Mouse (Mus musculus) cerebellum, adult 11-12 months (tissue): ENCODE measurements around the gene Ly75.
A peak's percentile ranks its signal among the peaks of the same experiment; 100 is the strongest.

Experiments used
- DNase-seq: peaks from one replicate; pipeline ENCODE4 v3.0.0; 2022

Ly75 gene

GRCm38 (mm10) chr2:60303796-60304195 is 79.3 kb downstream of the Ly75 start:
- DNase-seq, result no peak

DNA sequence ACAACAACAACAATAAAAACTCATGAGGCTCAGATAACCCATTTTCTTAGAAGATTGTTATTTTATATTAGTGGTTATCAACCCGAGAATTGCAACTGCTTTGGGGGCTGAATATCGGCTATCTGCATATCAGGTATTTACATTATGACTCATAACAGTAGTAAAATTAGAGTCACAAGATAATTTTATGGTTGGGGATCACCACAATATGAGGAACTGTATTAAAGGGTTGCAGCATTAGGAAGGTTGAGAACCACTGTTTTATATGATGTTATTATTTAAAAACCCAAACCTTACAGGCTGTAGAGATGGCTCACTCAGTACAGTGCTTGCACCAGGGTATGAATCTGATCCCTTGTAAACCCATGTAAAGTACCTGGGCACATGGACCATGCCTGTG is 83.8 kb downstream of the Ly75 start:
- no peak for DNase-seq

DNA sequence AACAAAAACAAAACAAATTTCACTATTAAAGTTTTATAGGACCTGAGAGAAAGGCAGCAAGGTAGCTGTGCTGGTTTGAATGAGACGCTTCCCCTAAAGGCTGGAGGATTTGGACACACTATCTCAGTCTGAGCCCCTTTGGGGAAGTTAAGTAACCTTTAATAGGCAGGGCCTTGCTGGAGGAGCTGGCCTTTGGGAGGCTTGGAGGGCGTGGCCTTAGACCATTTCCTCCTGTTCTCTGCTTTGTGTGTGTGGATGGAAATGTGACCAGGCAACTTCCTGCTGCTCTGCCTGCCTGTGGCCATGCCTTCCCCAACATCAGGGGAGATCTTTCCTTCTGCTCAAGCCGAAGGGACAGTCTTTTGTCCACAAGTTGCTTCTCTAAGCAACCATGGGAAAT is 84.8 kb downstream of the Ly75 start:
- no peak for DNase-seq

- no peak for DNase-seq
Observed at GRCm38 (mm10) chr2:60291381-60291780, 91.7 kb downstream of the Ly75 start.

GRCm38 (mm10) chr2:60289451-60289850 is 93.7 kb downstream of the Ly75 start:
- DNase-seq, result no peak

DNA sequence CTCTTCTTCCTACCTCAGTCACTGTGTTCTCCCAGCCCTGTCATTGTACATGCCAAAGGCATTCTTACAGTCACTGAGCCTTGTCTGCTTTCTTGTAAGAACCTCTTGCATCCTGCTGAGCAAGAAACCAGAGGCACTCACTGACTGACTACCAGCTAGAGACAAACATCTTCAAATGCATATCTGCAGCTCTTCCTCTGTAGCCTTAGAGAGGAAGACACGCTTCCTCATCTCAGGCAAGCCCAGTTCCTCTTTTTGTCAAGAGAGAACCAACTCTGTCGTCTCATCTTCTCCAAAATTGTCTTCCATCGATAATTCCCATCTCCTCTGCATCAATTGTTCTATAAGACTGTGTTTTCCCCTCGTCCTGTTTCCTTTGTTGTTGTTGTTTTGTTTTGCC is 94.5 kb downstream of the Ly75 start:
- DNase-seq, result no peak

DNA sequence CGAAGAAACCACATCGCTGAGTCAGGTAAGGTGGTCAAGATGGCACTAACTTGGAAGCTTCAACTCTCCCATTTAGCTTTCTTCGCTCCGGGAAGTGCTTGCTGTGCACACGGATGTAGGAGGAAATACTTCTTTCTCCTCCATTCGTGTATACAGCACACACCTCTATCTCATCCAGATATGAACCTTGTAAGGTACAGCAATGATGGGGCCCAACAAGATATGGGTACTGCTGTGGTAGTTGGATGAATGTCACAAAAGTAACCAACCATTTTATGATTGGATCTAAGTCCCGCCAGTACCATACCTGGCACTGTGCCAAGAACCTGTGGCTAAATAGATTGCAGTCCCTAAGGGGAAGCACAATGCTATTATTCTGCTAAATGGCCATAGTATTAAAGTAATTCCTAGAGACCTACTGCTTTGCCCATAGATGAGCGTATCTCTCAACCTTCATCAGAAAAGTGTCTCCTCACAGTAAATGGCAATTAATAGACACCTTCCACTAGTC is 97.9 kb downstream of the Ly75 start:
- no peak for DNase-seq

DNA sequence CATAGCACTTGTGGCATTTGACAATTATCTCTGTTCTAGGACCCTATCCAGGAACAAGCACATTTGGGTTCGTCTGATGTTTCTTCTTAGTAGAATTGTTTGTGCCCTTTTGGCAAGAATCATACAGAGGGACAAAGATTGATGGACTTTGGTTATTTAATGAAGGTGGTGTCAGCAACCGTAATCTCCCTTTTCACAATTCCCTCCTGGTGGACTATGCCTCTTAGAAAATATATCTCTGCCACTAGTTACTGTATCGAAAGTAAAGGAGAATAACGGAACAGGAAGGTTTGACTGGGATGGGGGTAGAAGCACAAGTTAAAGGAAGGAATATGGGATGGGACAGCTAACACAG is 98.7 kb downstream of the Ly75 start, which contains the start of gene Cd302:
Gene Cd302 (minus strand): TSS at position 22 of the 355 bp plus-strand sequence.
- DNase-seq, result no peak

- DNase-seq, result peak; percentile 15
Observed at GRCm38 (mm10) chr2:60283751-60284466, 99.2 kb downstream of the Ly75 start.

DNA sequence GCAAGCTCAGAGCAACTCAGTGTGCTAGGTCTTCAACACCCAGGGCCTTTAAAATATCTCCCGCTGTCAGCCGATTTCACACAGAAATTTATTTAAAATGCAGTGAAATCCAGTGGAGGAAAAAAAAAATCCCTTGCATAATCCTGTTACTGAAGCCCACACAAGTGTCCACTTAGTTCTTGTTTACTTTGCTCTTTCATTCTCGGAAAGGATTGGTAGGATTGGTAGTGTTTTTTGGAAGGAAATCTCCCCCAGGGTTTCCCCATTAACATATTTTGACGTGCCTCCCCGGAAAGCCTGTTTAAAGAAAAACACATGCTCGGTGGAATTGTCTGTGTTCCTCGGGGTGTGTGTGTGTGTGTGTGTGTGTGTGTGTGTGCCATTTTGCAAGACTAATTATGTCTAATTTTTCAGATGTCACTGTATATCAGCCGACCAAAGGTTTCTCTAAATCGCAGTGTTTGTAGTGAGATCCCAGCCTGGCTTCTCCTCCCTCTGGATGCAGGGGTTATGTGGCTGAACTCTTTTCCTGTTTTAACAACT is 99.8 kb downstream of the Ly75 start:
- DNase-seq, result no peak

GRCm38 (mm10) chr2:60282625-60283024 is 100.5 kb downstream of the Ly75 start:
- DNase-seq, result no peak

DNA sequence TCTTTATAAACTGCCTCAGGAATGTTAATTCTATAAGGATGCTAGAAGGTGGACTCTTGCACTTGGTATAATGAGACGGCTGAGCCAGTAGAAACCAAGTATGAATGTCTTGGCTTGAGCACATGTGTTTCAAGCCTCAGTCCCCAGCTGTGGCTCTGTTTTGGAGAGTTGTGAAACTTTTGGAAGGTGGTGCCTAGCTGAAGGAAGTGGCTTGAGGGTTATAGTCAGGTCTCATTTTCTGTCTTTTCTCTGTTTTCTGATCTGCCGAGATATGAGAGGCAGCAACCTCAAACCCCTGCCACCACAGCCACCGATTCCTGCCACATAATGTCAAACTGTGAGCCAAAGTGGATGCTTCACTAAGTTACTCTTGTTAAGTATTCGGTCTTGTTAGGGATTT is 104.5 kb downstream of the Ly75 start:
- no peak for DNase-seq

GRCm38 (mm10) chr2:60269856-60270479 is 113.1 kb downstream of the Ly75 start:
- DNase-seq, result no peak

DNA sequence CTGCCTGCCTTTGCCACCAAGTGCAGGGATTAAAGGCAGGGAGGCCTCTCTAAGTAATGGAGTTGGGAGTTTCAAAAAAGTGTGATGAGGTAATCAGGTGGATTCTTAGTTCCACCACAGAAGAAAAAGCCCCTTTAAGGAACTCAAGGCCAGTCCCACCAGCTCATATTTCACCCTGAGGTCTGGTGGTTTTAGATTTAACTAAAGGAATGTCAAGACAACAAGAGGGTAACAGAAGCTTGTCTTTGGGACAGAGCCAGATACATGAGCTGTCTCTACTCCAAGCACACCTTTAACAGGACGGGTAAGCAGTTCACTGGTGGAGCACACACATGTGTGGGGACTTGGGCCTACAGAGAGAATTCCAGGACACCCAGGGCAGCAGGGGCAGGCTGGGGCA is 115.5 kb downstream of the Ly75 start:
- DNase-seq, result no peak

GRCm38 (mm10) chr2:60260621-60261350 is 122.3 kb downstream of the Ly75 start:
- no peak for DNase-seq

DNA sequence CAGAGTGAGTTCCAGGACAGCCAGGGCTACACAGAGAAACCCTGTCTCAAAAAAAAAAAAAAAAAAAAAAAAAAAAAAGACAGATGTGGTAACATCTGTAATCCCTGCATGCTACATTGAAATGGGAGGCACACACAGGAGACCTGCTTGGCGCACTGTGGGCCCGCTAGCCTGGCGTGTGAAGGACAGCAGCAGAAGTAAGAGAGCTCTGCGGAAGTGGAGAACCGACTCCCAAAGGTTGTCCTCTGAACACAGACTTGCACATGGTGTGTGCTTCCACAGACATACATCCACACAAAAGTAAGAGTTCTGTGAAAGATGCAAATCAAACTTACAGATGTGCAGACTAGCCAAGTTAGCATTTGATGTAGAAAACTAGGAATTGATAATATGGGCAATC is 123.9 kb downstream of the Ly75 start:
- no peak for DNase-seq

DNA sequence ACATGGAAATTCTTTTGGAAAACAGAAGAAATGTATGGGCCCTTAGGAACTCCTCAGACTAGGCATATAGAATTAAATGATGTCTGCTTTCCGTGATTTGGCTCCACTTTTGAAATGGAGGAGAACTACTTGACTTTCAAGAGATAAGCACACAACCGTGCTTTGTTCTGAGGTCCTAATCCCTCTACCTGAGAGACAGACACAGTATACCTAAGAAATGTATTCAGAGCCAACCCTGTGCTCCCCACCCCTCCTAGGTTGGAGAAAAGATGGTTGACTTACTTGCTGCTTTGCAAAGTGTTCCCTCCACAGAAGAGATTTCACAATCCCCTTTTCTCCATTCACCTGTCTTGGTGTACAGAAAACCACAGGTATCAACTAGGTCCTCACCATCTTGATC is 126.4 kb downstream of the Ly75 start:
- no peak for DNase-seq

DNA sequence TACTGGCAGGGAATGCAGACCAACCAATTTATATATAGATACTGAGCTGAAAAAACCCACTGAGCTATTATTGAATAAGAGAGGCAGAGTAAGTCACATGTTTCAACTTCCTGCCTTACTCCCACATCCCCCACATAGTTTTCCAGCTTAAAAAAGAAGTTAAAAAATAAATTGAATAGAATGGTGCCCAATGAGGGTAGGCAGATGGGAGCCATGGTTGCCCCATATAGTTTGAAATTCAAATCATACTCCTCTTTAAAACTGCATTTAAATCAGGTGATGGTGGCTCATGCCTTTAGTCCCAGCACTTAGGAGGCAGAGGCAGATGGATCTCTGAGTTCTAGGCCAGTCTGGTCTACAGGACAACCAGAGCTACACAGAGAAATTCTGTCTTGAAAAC is 129.6 kb downstream of the Ly75 start:
- DNase-seq, result no peak

GRCm38 (mm10) chr2:60252782-60253181 is 130.3 kb downstream of the Ly75 start:
- no peak for DNase-seq
